Mouse (Mus musculus): ENCODE results near the gene Ube2e3.
A peak's percentile ranks its signal among the peaks of the same experiment; 100 is the strongest.

The Ube2e3 gene

GRCm38 (mm10) chr2:78867726-78868510, at the start of gene Ube2e3:
Ube2e3 (plus strand) TSS chr2:78868124.
- no peak for DNase-seq

DNA sequence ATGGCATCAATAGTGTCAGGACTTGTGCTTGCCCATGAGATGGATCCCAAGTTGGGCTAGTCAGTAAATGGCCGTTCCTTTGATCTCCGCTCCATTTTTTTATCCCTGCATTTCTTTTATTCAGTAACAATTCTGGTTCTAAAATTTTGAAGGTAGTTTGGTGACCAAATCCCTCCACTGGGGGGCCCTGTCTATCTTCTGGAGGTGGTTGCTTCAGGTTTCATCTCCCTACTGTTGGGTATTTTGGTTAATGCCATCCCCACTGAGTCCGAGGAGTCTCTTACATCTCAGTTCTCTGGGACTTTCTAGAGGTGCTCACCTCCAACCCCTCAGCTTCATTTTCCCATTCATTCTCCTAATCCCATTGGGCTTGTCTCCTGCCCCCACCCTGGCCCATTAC, 38.0 kb upstream of the Ube2e3 start:
- no peak for DNase-seq

DNA sequence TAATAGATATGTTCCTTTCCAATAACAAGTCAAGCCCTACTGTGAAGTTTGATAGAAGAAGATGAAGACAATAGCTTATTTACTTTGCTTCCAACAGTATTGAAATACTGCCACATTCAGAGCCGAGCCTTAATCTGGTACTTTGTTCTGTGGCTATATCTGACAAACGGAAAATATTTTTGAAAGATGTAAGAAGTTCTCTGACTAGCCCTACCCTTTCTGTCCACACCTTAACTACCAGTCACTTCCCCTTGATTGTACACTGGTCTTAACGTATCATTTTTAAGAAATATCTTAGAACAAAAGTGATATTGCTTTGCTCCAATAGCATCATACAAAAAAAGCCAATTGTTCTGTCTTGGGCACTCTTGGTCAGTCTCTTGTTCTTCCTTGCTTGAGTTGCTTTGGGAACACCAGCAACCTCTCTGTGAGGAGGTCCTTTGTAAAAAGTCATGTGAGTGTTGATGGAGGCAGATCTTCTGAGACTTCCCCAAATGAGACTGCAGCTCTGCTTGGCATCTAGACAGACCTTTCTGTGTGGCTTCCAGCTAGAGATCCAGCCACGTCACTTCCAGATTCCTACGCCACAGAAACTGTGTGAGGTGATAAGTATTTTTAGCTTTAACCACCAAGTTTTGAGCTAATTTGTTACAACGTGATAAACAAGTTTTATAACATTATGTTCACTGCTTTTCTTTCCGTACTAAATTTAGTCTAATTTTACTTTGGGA, 26.3 kb upstream of the Ube2e3 start:
- DNase-seq: no peak

- no peak for DNase-seq
Observed at GRCm38 (mm10) chr2:78844365-78844764, 23.6 kb upstream of the Ube2e3 start.

GRCm38 (mm10) chr2:78845274-78845673, 22.6 kb upstream of the Ube2e3 start:
- DNase-seq: no peak

DNA sequence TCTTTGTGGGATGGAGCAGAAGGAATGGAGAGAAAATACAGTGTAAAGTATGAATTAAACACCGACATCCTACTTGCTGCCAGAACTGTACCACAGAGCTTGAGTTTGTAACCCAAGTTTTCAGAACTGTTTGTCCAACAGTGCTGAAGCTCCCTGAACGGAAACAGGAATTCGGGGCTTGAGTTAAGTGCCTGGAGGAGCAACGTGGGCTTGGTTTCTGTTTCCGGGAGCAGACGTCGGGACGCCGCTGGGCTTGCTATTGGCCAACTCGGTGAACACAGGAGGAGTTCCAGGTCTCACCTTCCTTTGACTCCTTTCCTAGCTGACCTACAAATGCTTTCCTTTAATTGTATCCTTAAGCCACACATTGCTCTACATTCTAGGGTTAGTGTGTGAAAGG, 22.2 kb upstream of the Ube2e3 start:
- DNase-seq: no peak

- no peak for DNase-seq
Observed at GRCm38 (mm10) chr2:78854315-78854714, 13.6 kb upstream of the Ube2e3 start.

- no peak for DNase-seq
Observed at GRCm38 (mm10) chr2:78858628-78859027, 9.3 kb upstream of the Ube2e3 start.

DNA sequence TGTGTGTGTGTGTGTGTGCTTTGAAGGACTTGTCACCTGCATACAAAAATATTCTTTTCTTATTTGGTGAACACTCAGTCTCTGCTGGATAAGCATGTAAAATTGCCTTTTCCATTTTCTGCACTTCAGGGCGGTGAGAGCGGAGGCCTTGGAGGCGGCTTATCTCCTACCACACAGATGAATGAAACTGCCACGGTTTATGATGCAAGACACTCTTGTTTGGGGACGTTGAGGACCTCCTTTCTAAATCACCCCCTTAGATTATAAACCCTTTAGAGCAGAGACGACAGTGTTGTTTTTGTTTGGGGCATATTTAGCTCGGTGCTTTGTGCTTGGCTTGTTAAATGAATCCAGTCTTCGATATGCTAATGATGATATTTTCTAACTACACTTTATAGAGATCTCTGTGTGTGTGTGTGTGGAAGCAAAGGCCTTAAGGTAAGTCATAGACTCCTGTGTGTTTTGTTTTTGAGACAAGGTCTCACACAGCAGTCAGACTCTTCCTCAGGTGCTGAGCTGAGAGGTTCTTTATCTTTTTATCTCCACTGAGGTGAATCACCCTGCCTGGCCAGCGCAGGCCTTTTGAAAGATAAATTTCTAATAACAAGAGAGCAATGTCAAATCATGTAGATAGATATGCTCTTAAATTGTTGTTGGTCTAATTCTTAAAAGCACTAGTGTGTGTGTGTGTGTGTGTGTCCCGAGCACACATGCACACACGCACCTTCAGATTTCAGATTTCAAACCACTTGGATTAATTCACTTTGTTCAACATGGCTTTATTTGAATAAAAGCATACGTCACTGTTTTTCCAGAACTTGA, 8.4 kb upstream of the Ube2e3 start:
- DNase-seq: peak; percentile 78

DNA sequence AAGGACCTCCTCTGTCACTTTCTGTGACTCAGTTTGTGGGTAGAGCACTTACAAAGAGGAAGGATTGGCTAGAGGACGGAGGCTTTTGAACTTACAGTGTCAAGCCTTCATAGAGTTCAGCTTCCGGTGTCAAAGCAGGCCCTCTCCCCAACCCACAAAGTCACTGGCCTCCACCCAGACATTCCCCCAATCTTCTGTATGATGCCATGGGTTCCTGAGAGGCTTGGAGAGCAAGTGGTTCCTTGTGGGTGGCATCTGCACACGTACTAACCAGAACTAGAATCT, 7.9 kb upstream of the Ube2e3 start:
- no peak for DNase-seq

DNA sequence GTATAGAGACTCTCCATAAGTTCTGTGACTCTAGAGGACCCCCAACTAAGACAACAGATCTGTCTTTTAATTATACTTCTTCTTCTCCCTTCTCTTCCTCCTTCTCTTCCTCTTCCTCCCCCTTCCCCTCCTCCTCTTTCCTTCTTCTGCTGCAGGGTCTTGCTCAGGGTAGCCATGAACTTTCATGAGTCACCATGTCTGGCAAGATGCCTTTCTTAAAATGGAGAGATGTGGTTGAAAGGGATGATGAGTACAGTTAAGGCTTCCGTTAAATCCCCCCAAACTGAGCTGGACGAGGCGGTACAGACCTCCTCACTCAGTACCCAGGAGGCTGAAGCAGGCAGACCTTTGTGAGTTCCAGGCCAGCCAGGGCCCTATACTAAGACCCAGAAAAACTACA, 3.8 kb upstream of the Ube2e3 start:
- DNase-seq: no peak

DNA sequence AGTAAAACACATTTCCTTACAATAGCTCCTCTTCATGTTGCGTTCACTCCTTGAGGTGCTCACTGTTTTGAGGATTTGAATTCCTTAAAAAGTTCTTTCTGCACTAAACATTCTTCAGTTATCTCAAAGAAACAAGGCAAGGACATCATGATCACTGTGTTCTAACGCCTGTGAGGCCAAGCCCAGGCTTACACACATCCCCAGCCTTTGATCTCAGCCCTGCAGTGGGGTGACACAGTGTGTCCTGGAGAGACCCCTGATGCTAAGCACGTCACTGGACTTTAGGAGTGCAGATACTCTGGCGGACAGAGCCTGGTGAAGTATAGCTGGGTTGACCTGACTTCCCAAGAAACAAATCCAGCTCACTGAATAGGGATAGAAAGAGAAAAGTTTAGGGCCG, 3.1 kb upstream of the Ube2e3 start:
- no peak for DNase-seq

- peak; percentile 94 for DNase-seq
Observed at GRCm38 (mm10) chr2:78868511-78868854, 559 bp downstream of the Ube2e3 start.

DNA sequence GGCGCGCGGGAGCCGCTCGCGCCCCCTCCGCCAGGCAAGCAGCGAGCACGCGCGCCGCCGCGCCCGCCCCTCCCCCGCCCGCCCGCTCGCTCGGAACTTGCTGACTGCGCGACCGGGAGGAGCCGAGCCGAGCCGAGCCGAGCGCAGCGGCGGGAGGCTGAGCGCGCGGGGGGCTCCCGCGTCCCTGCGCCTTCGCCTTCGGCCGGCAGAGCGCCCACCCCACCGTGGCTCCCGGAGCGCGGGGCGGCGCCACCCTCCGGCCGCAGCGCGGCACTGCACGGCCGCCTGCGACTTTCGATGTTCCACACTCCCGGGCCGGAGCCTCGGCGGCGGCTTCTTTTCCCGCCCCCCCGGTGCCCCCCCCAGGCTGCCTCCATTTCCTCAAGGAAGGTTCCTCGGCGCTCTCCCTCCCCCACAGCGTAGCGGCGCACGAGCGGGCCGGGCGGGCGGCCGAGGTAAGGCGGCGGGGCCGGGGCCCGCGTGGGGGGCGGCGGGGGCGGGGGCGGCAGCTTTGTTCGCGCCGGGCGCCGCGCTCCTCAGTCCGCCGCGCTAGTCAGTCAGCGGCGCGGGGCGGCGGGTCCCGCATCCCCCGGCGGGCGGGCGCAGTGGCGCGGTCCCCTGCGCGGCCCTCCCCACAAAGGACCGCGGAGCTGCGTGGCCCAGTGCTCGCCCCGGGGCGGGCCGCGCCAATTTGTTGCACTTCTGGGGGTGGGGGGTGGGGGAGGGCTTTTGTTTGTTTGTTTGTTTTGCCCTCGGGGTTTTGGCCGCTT, 1.2 kb downstream of the Ube2e3 start:
- DNase-seq: peak; percentile 92

- DNase-seq: peak; percentile 58
Observed at GRCm38 (mm10) chr2:78869721-78870442, 2.0 kb downstream of the Ube2e3 start.

DNA sequence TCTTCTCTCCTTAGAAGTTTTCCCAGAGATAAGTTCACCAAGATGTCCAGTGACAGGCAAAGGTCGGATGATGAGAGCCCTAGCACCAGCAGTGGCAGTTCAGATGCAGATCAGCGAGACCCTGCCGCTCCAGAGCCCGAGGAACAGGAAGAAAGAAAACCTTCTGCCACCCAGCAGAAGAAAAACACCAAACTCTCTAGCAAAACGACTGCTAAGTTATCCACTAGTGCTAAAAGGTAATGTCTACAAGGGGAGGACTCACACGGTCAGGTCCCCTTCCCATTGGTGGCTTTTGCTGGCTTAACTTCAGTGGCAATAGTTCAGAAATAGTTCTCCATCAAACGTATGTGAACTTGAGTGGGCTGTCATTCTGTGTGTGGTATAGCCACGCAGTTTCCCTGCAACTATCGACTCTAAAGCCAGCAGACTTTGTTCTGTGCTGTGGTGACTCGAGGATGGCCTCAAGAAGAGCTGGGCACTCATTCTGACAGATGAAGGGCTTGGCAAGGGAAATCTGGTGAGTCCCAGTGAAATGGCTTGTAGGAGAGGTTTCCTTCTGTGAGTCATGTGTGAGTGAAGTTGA, 2.6 kb downstream of the Ube2e3 start:
- DNase-seq: peak; percentile 43

DNA sequence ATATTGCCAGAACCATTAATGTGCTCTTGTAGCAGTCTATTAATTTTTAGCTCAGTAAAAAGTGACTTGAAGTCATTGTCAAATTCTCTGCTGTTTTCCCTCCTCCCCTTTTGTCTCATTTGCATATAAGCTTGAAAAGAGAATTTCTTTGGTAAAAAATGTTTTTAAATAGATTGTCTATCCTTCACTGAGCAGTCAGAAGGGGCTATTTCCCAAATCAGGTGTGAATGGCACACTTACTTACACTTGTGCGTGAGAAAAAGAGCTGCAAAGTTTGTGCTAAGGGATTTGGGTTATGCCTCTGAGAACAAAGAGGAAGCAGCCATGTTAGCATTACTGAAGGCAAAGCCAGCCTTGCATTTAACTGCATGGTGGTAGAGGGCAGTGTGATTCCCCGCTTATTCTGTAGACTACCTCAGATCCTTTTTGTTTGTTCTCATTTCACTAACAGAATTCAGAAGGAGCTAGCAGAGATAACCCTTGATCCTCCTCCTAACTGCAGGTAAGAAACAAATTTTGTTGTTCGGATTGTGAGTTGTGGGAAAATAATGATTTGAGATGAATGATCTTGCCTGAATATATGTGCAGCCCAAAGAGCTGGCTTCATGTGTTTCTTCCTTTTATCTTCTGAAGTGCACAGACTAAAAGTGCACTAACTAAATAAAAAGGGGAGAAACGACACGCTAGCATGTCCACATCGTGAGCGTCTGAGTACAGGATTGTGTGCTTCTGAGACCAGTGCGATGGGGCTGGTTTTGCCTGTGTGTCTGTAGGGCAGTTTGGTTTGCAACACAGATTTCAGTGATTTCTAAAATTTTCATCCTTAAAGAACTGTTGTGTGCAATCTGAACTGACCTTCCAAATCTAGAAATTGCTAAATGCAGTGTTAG, 4.3 kb downstream of the Ube2e3 start:
- no peak for DNase-seq

GRCm38 (mm10) chr2:78873946-78874345, 6.0 kb downstream of the Ube2e3 start:
- DNase-seq: no peak

DNA sequence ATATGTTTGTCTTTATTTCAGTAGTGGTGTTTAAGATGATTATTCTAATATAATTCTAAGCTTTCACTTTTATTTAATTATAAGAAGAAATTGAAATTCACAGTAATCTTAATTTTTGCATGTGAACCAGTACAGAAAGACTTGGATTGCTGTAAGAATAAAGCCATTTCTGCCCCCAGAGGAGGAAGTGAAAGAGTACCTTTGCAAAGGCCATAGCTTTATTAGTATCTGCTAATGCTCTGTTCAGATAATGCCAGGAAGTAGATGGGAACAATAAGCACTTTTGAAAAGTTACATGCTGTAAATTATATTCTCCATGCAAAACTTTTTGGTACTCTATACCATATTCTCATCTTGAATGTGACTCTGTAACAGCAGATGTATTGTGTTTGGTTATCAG, 8.1 kb downstream of the Ube2e3 start:
- no peak for DNase-seq

DNA sequence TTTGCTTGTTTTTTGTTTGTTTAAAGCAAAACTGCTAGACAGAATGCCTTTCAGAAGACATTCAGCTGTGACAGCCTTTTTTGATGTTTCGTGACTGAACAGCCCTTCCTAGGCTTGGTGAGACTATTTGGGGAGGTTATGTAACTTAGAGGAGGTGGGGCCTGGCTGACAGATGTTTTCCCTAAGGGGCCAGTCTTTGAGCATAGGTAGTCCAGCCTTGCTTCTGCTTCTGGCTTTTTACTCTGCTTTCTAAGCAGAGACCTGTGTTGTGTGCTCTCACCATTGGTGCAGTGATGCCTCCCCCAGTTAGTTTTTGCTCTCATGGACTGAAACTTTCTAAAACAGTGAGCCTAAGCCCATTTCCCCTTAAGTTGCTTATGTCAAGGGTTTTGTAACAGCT, 14.1 kb downstream of the Ube2e3 start:
- peak; percentile 56 for DNase-seq

Data from liver (tissue).